Mouse (Mus musculus): ENCODE data around the gene Nudt1.

GRCm38 (mm10) chr5:140307602-140308001, 13.9 kb upstream of the Nudt1 start:
- TF ChIP-seq POLR2A (IDR thresholded peaks at IDR 0.05; ENCODE audit: insufficient read length, low read depth) (no peak), POLR2AphosphoS2 (IDR thresholded peaks at IDR 0.05; ENCODE audit: insufficient read length, low read depth) (no peak), MYOG (IDR thresholded peaks at IDR 0.05; ENCODE audit: control insufficient read depth in 1 of 3, insufficient read depth in 1 of 3, insufficient read length in 2 of 3, low read depth in 2 of 3) (no peak), USF1 (IDR thresholded peaks at IDR 0.05; ENCODE audit: low read depth) (no peak), MAX (IDR thresholded peaks at IDR 0.05; ENCODE audit: low read depth) (no peak), MYOD1 (IDR thresholded peaks at IDR 0.05; ENCODE audit: control insufficient read depth in 1 of 3, insufficient read length in 2 of 3, low read depth in 2 of 3) (no peak)
